Comparison of ENCODE assay signal across 8 mouse cellular contexts in genomic region chr12:85471920-85472655, GRCm38 (mm10). TPM values are rescaled to one million over a fixed set of nuclear protein-coding genes. Genes with fewer than 3 reads are reported as not detected.
DNase-seq lines count a peak whose midpoint lies in the region; ATAC-seq and TF ChIP-seq lines count a peak whose summit lies in the region.

No protein-coding gene starts in this region.

- peak overlapping the region; percentile 77 for H3K27ac ChIP-seq in cortical plate, adult 2 months (ENCODE audit: insufficient read depth, low read length)
- peak overlapping the region; percentile 53 for H3K27ac ChIP-seq in midbrain, embryonic 16.5 days (ENCODE audit: low read length)
- H3K27ac ChIP-seq in spleen, adult 2 months (ENCODE audit: insufficient read depth, low read length): peak overlapping the region; percentile 43

- peak; percentile 91 to 94 for DNase-seq in heart, adult 18-20 months
- peak; percentile 79 for DNase-seq in kidney, adult 18-20 months
- peak; percentile 77 for DNase-seq in liver
- DNase-seq in spleen, adult 2 months (ENCODE audit: low read depth in 1 of 2, low spot score in 2 of 2): no peak

- peaks cover 10% of the 10 kb centered on the region for H3K36me3 ChIP-seq in erythroblast, embryonic 14.5 days (ENCODE audit: control insufficient read depth)
- H3K36me3 ChIP-seq in midbrain, embryonic 16.5 days (ENCODE audit: control insufficient read depth, insufficient read depth, low read length): no peaks in the 10 kb centered on the region
- H3K36me3 ChIP-seq in spleen, adult 2 months (ENCODE audit: control insufficient read depth, insufficient read depth, low read length): no peaks in the 10 kb centered on the region; the same call in 1 of the 2 replicates

- no peak for TF ChIP-seq CTCF in cortical plate, adult 2 months (IDR thresholded peaks at IDR 0.05; ENCODE audit: extremely low read depth, insufficient read depth, low read length)
- no peak for TF ChIP-seq CTCF in spleen, adult 2 months (IDR thresholded peaks at IDR 0.05; ENCODE audit: extremely low read depth, insufficient read depth, insufficient read length, insufficient replicate concordance)

- H3K9ac ChIP-seq in midbrain, embryonic 16.5 days (ENCODE audit: low read depth, low read length): peak overlapping the region; percentile 72

- TF ChIP-seq POLR2A in cortical plate, adult 2 months (IDR thresholded peaks at IDR 0.05; ENCODE audit: extremely low read depth, insufficient read depth, low read length): 0 out of 2 replicates have a peak, but pooled peaks have one; percentile 10
- no peak for TF ChIP-seq POLR2A in spleen, adult 2 months (IDR thresholded peaks at IDR 0.05; ENCODE audit: low read depth, low read length)

- H3K9me3 ChIP-seq in erythroblast, embryonic 14.5 days (ENCODE audit: control insufficient read depth, low read length): peaks cover 6% of the 10 kb centered on the region; the same call in 1 of the 2 replicates
- H3K9me3 ChIP-seq in midbrain, embryonic 16.5 days (replicated peaks; ENCODE audit: control insufficient read depth, low read length, poor library complexity, severe bottlenecking): no peaks in the 10 kb centered on the region

- no peak for ATAC-seq in erythroblast, adult 5-6 weeks (replicated peaks; ENCODE audit: low FRiP score, poor library complexity, severe bottlenecking)
- ATAC-seq in midbrain, embryonic 16.5 days: peak; percentile 47; the same call in 1 of the 2 replicates

- under 1% methylated on average over 42 of the region's 42 CpGs for WGBS in midbrain, embryonic 16.5 days
- 4% methylated on average over 42 of the region's 42 CpGs for WGBS in spleen, adult 2 months

- H3K4me3 ChIP-seq in erythroblast, embryonic 14.5 days (replicated peaks): peak overlapping the region; percentile 46
- peak overlapping the region; percentile 93 for H3K4me3 ChIP-seq in cortical plate, adult 2 months (ENCODE audit: insufficient read depth, low read length)
- H3K4me3 ChIP-seq in midbrain, embryonic 16.5 days (ENCODE audit: low read depth, low read length): peak overlapping the region; percentile 47
- H3K4me3 ChIP-seq in spleen, adult 2 months (ENCODE audit: extremely low read depth, insufficient read depth, insufficient read length): peak overlapping the region; percentile 77

- H3K4me2 ChIP-seq in midbrain, embryonic 16.5 days (ENCODE audit: low read length): peak overlapping the region; percentile 96

- H3K27me3 ChIP-seq in erythroblast, embryonic 14.5 days (ENCODE audit: control insufficient read depth): peaks cover 94% of the 10 kb centered on the region
- H3K27me3 ChIP-seq in midbrain, embryonic 16.5 days (ENCODE audit: control insufficient read depth, insufficient read depth, low read depth, low read length): peaks cover 10% of the 10 kb centered on the region
- peaks cover 9% of the 10 kb centered on the region for H3K27me3 ChIP-seq in spleen, adult 2 months (ENCODE audit: control insufficient read depth, insufficient read depth, low read length)

- H3K4me1 ChIP-seq in erythroblast, embryonic 14.5 days (ENCODE audit: control insufficient read depth): peaks cover 54% of the 10 kb centered on the region
- H3K4me1 ChIP-seq in cortical plate, adult 2 months (ENCODE audit: control insufficient read depth, insufficient read depth, low read length): peaks cover 10% of the 10 kb centered on the region
- H3K4me1 ChIP-seq in midbrain, embryonic 16.5 days (ENCODE audit: control insufficient read depth, insufficient read depth, low read length): peaks cover 26% of the 10 kb centered on the region
- peaks cover 15% of the 10 kb centered on the region for H3K4me1 ChIP-seq in spleen, adult 2 months (ENCODE audit: control insufficient read depth, insufficient read depth, insufficient read length)

RNA-seq across cellular contexts. Expression of gene Fos, which starts 1.6 kb away (rescaled TPM):
- polyA plus RNA-seq in erythroblast, embryonic 14.5 days (2012): 18.4 and 19.2 TPM in 2 replicates
- 40.3 and 41.9 TPM in 2 replicates for total RNA-seq in erythroblast, adult 5-6 weeks (2015; ENCODE audit: low replicate concordance)
- total RNA-seq in erythroblast, adult 5-6 weeks (2017; ENCODE audit: low replicate concordance): 25.0 and 32.1 TPM in 2 replicates
- 24.3 and 41.8 TPM in 2 replicates for polyA plus RNA-seq in cortical plate, adult 2 months (2012; rRNA removed)
- total RNA-seq in heart, adult 18-20 months (2021): 1 to 10 TPM; 2.1 to 5.4 TPM
- 1.8 TPM in 2 replicates for polyA plus RNA-seq in midbrain, embryonic 16.5 days (2015; fragmentation: Nextera tagmentation; extraction: Ambion mirVana)
- polyA plus RNA-seq in spleen, adult 2 months (2012; rRNA removed): 9.4 and 9.7 TPM in 2 replicates

Comparison
In these comparisons a context has a peak if more than half of its experiments do, and no peak if none do; other contexts are left out.
1. DNase-seq: peak in heart, adult 18-20 months (2 of 2), kidney, adult 18-20 months (single experiment) and liver (single experiment); none in spleen, adult 2 months (0 of 2).
2. Peak in every context shown above with its lines, with median percentiles within 50 percentile points of each other: H3K4me3 ChIP-seq and H3K27ac ChIP-seq.